Mouse (Mus musculus): ENCODE results near the gene Pfdn2. TPM values are rescaled to one million over a fixed set of nuclear protein-coding genes. Genes with fewer than 3 reads are reported as not detected.

The Pfdn2 gene
- polyA plus RNA-seq, 2 experiments, result 20.7 to 36.2 TPM

GRCm38 (mm10) chr1:171328244-171328643 lies 17.2 kb upstream of the Pfdn2 start:
- Histone ChIP-seq H3K9ac (replicated peaks) (peak overlapping the region; percentile 96), H3K4me1 (replicated peaks; ENCODE audit: control insufficient read depth in 2 of 2, insufficient read depth in 2 of 2, low read length in 1 of 2) (peaks cover 13 to 17% of the 10 kb centered on the region in 2 experiments), H3K27ac (peak overlapping the region; percentile 83), H3K9me3 (ENCODE audit: control insufficient read depth, low read length) (no peaks in the 10 kb centered on the region), H3K27me3 (ENCODE audit: control insufficient read depth, insufficient read depth, low read length) (no peaks in the 10 kb centered on the region), H3K4me2 (ENCODE audit: low read depth) (peak overlapping the region; percentile 84), H3K36me3 (replicated peaks; ENCODE audit: control insufficient read depth, insufficient read depth, low read depth) (no peaks in the 10 kb centered on the region), H3K4me3 (ENCODE audit: insufficient read depth in 1 of 2, low read depth in 2 of 2, low read length in 2 of 2) (peak overlapping the region; percentile 73 to 82)
- WGBS (ENCODE audit: insufficient replicate concordance), result 24% methylated on average over 9 of the region's 9 CpGs
- ATAC-seq (ENCODE audit: insufficient read depth), result no peak
- TF ChIP-seq CTCF (IDR thresholded peaks at IDR 0.05; ENCODE audit: low read depth), result no peak
- TF ChIP-seq EP300 (IDR thresholded peaks at IDR 0.05; ENCODE audit: low read depth), result no peak
- DNase-seq (ENCODE audit: low read depth in 3 of 3, low spot score in 3 of 3), result no peak

- H3K9ac ChIP-seq (replicated peaks), result peak within 1 kb of the TSS; percentile 96
- H3K27me3 ChIP-seq (ENCODE audit: control insufficient read depth, insufficient read depth, low read length), result no peaks in the 10 kb centered on the region
- H3K27ac ChIP-seq, result peak within 1 kb of the TSS; percentile 83
- peak within 1 kb of the TSS; percentile 73 to 82 for H3K4me3 ChIP-seq (ENCODE audit: insufficient read depth in 1 of 2, low read depth in 2 of 2, low read length in 2 of 2)
- WGBS (ENCODE audit: insufficient replicate concordance), result under 1% methylated on average over 48 of the region's 48 CpGs
- no peaks in the 10 kb centered on the region for H3K9me3 ChIP-seq (ENCODE audit: control insufficient read depth, low read length)
- no peak for TF ChIP-seq EP300 (IDR thresholded peaks at IDR 0.05; ENCODE audit: low read depth)
- no peak; the same call in 1 of the 2 replicates for TF ChIP-seq CTCF (IDR thresholded peaks at IDR 0.05; ENCODE audit: low read depth)
- peak within 1 kb of the TSS; percentile 84 for H3K4me2 ChIP-seq (ENCODE audit: low read depth)
- ATAC-seq (ENCODE audit: insufficient read depth), result peak; percentile 86
- peak; percentile 73 to 78 (median 74) for DNase-seq (ENCODE audit: low read depth in 3 of 3, low spot score in 3 of 3)
- H3K36me3 ChIP-seq (replicated peaks; ENCODE audit: control insufficient read depth, insufficient read depth, low read depth), result no peaks in the 10 kb centered on the region
- H3K4me1 ChIP-seq (replicated peaks; ENCODE audit: control insufficient read depth in 2 of 2, insufficient read depth in 2 of 2, low read length in 1 of 2), result peaks cover 13 to 17% of the 10 kb centered on the region in 2 experiments
These were observed 16.5 kb upstream of the Pfdn2 start, which contains the start of gene Dedd for GRCm38 (mm10) chr1:171328839-171329432. Gene Dedd, plus strand, starts transcription at chr1:171329145.

DNA sequence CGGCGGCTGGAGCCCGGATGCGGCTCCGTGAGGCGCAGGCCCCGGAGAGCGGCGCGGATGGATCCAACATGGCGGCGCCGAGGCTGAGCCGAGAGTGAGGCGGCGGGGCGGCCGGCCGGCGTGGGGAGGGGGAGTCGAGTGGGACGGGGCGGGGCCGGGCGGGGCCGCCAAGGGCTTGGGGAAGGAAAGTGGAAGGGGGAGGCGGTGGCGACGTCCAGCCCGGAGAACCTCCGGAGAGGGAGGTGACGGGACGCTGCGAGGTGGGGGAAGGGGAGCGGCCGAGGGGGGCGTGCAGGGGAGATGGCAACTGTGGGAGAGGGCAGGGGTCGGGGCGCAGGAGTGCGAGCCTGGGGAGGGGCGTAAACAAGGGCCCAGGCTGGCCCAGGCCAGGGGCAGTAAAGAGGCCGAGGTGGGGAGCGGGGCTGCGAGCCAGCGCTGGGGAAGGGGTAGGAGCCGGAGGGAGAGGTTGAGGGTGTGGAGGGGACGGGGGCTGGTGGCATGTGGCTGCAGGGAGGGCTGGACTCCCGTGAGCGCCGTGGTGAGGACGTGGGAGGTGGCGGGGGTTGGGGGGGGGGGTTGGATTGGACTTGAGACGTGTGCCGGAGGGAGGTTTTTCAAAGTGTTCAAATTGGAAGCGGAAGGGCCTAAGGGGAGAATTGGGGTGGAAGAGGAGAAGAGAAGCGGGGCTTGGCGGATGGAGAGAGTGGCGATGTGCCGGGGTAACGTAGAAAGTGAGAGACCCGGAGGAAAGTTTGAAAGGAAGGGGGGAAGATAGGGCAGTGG lies 15.8 kb upstream of the Pfdn2 start:
- DNase-seq (ENCODE audit: low read depth in 3 of 3, low spot score in 3 of 3), result no peak
- Histone ChIP-seq H3K4me3 (ENCODE audit: insufficient read depth in 1 of 2, low read depth in 2 of 2, low read length in 2 of 2) (peak overlapping the region; percentile 73 to 82), H3K4me1 (replicated peaks; ENCODE audit: control insufficient read depth in 2 of 2, insufficient read depth in 2 of 2, low read length in 1 of 2) (peaks cover 13 to 17% of the 10 kb centered on the region in 2 experiments), H3K9me3 (ENCODE audit: control insufficient read depth, low read length) (no peaks in the 10 kb centered on the region), H3K27me3 (ENCODE audit: control insufficient read depth, insufficient read depth, low read length) (no peaks in the 10 kb centered on the region), H3K4me2 (ENCODE audit: low read depth) (peak overlapping the region; percentile 84), H3K36me3 (replicated peaks; ENCODE audit: control insufficient read depth, insufficient read depth, low read depth) (no peaks in the 10 kb centered on the region), H3K27ac (peak overlapping the region; percentile 83), H3K9ac (replicated peaks) (peak overlapping the region; percentile 96)
- TF ChIP-seq EP300 (IDR thresholded peaks at IDR 0.05; ENCODE audit: low read depth) (no peak), CTCF (IDR thresholded peaks at IDR 0.05; ENCODE audit: low read depth) (no peak)
- 1% methylated on average over 61 of the region's 61 CpGs for WGBS (ENCODE audit: insufficient replicate concordance)
- ATAC-seq (ENCODE audit: insufficient read depth), result peak; percentile 37; the same call in 1 of the 2 replicates

- Histone ChIP-seq H3K27me3 (ENCODE audit: control insufficient read depth, insufficient read depth, low read length) (no peaks in the 10 kb centered on the region), H3K9me3 (ENCODE audit: control insufficient read depth, low read length) (no peaks in the 10 kb centered on the region), H3K36me3 (replicated peaks; ENCODE audit: control insufficient read depth, insufficient read depth, low read depth) (no peaks in the 10 kb centered on the region), H3K4me2 (ENCODE audit: low read depth) (peak overlapping the region; percentile 84), H3K4me3 (ENCODE audit: insufficient read depth in 1 of 2, low read depth in 2 of 2, low read length in 2 of 2) (peak overlapping the region; percentile 73 to 82), H3K9ac (replicated peaks) (peak overlapping the region; percentile 96), H3K4me1 (replicated peaks; ENCODE audit: control insufficient read depth in 2 of 2, insufficient read depth in 2 of 2, low read length in 1 of 2) (peaks cover 13 to 17% of the 10 kb centered on the region in 2 experiments), H3K27ac (peak overlapping the region; percentile 83)
- no peak for ATAC-seq (ENCODE audit: insufficient read depth)
- TF ChIP-seq EP300 (IDR thresholded peaks at IDR 0.05; ENCODE audit: low read depth), result no peak
- no peak for TF ChIP-seq CTCF (IDR thresholded peaks at IDR 0.05; ENCODE audit: low read depth)
- 1% methylated on average over 4 of the region's 4 CpGs for WGBS (ENCODE audit: insufficient replicate concordance)
- no peak for DNase-seq (ENCODE audit: low read depth in 3 of 3, low spot score in 3 of 3)
These were observed 15.3 kb upstream of the Pfdn2 start for GRCm38 (mm10) chr1:171330216-171330560.
